Mouse (Mus musculus) CH12.LX (cell line): ENCODE results near the gene Klf9.

Source experiments
- CTCF ChIP-seq, 2 experiments: IDR thresholded peaks in 1 of 2; conservative IDR thresholded peaks in 1 of 2; 2 replicates each; pipeline ENCODE4 v1.5.1; 2011 to 2012; ENCODE audit warnings: low read depth in 2 of 2, low read length in 2 of 2, improper control_type of control experiment in 1 of 2, inconsistent platforms in 1 of 2, mild to moderate bottlenecking in 1 of 2, moderate library complexity in 1 of 2
- POLR2A ChIP-seq: IDR thresholded peaks from 2 replicates; pipeline ENCODE4 v1.6.1; 2011; ENCODE audit warnings: low read depth, mild to moderate bottlenecking, improper control_type of control experiment, low read length
- POLR2AphosphoS2 ChIP-seq: IDR thresholded peaks from 2 replicates; pipeline ENCODE4 v1.6.1; 2011; ENCODE audit warnings: low read depth, low read length, improper control_type of control experiment
- SMC3 ChIP-seq: IDR thresholded peaks from 2 replicates; pipeline ENCODE4 v1.6.1; 2011; ENCODE audit warnings: low read depth, low read length, improper control_type of control experiment
- UBTF ChIP-seq: IDR thresholded peaks from 2 replicates; pipeline ENCODE4 v1.6.1; 2012; ENCODE audit warnings: low read depth, mild to moderate bottlenecking, inconsistent platforms, low read length, improper control_type of control experiment, moderate library complexity

DNA sequence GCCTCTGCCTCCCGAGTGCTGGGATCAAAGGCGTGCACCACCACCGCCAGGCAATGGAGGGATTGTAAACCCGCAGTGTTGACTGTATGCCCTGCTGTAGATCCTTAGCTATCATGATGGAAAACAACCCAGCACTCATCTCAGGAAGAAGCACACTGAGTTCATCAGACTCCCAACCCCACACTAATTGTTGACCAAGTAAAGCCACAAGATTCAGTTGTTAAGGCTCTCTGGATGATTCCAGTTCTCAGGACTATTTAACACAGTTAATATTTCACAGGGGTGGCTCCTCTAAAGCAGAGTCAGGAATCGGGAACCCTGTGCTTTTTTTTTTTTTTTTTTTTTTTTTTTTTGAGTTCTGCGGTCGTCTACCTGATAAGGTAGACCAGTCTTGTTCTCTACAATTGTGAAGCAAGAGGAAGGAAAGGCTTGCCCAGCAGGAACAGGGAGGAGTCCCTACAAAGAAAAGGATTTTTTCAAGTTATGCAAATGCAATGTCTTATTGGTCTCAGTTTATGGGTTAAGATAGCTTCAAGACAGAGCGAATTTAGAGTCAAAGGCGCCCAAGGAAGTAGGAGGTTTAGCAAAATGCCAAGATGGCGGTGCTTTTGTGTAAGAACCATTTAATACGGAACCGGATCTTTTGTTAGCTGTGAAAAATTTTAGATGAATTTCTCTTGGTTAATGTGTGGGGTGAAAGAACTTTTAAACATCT, 1.1 kb upstream of the Klf9 start:
- TF ChIP-seq SMC3, result no peak
- no peak for TF ChIP-seq POLR2AphosphoS2
- TF ChIP-seq POLR2A, result no peak
- no peak for TF ChIP-seq CTCF (conservative IDR thresholded peaks at IDR 0.05 in 1 of 2, IDR thresholded peaks at IDR 0.05 in 1 of 2; ENCODE audit: low read depth in 2 of 2, low read length in 2 of 2)
- TF ChIP-seq UBTF, result no peak
